Mouse (Mus musculus) thymus, adult 2 months (tissue): Measurements from ENCODE around the gene Ntm. TPM values are rescaled to one million over a fixed set of nuclear protein-coding genes. Genes with fewer than 3 reads are reported as not detected.

Source experiments
- DNase-seq: peaks from one replicate; pipeline ENCODE4 v3.0.0; 2021
- H3K27ac ChIP-seq: fragments of 200-500 bp; 2 replicates; pipeline ENCODE4 v1.5.1; 2012; ENCODE audit warnings: low read length, control low read depth; ENCODE audit not compliant: control insufficient read depth, insufficient read depth
- H3K27me3 ChIP-seq: fragments of 200-500 bp; 2 replicates; pipeline ENCODE4 v1.6.1; 2012; ENCODE audit warnings: mild to moderate bottlenecking, low read length, moderate library complexity, mixed read lengths; ENCODE audit not compliant: control insufficient read depth, insufficient read depth
- H3K36me3 ChIP-seq: fragments of 200-500 bp; 2 replicates; pipeline ENCODE4 v1.6.1; 2012; ENCODE audit warnings: mild to moderate bottlenecking, low read length, moderate library complexity; ENCODE audit not compliant: control insufficient read depth, insufficient read depth
- H3K4me1 ChIP-seq: fragments of 200-500 bp; replicated peaks from 2 replicates; pipeline ENCODE4 v1.6.1; 2012; ENCODE audit warnings: low read length; ENCODE audit not compliant: control insufficient read depth, insufficient read depth
- H3K4me3 ChIP-seq: fragments of 200-500 bp; 2 replicates; pipeline ENCODE4 v1.5.1; 2012; ENCODE audit warnings: mild to moderate bottlenecking, low read length, control low read depth, moderate library complexity; ENCODE audit not compliant: control insufficient read depth, insufficient read depth
- CTCF ChIP-seq: fragments of 200-500 bp; IDR thresholded peaks from 2 replicates; pipeline ENCODE4 v1.5.1; 2012; ENCODE audit warnings: mild to moderate bottlenecking, control low read depth, low read length, moderate library complexity, borderline replicate concordance; ENCODE audit not compliant: control insufficient read depth, poor library complexity, insufficient read depth; ENCODE audit errors: extremely low read depth
- POLR2A ChIP-seq: fragments of 200-500 bp; IDR thresholded peaks from 2 replicates; pipeline ENCODE4 v1.6.1; 2012; ENCODE audit warnings: mild to moderate bottlenecking, low read length, control low read depth, moderate library complexity; ENCODE audit not compliant: control insufficient read depth, poor library complexity, insufficient read depth; ENCODE audit errors: extremely low read depth
- WGBS: fragments of 180-500 bp; shearing (Covaris S2); methylation state at CpG from one replicate; pipeline ENCODE4 v1.1.7; 2018; 5-methylcytosine and 5-hydroxymethylcytosine counted together
- polyA plus RNA-seq: library from polyadenylated mRNA; depleted of rRNA; stranded (reverse); fragments of >200 nt; gene quantifications from 2 replicates; pipeline ENCODE4 v1.2.3, GENCODE M21; 2012

Gene Ntm
- polyA plus RNA-seq, 1 experiment = 0.19 TPM

GRCm38 (mm10) chr9:29431590-29431989, 531.4 kb downstream of the Ntm start:
- H3K27ac ChIP-seq = no peak overlapping the region
- no peak overlapping the region for H3K4me3 ChIP-seq
- H3K27me3 ChIP-seq = no peaks in the 10 kb centered on the region
- no peak for TF ChIP-seq POLR2A
- no peak for TF ChIP-seq CTCF
- no peak for DNase-seq
- WGBS = 84% methylated on average over 9 of the region's 9 CpGs
- H3K4me1 ChIP-seq = no peaks in the 10 kb centered on the region
- no peaks in the 10 kb centered on the region for H3K36me3 ChIP-seq

- Histone ChIP-seq H3K27me3 (no peaks in the 10 kb centered on the region), H3K36me3 (no peaks in the 10 kb centered on the region), H3K27ac (no peak overlapping the region), H3K4me3 (no peak overlapping the region), H3K4me1 (no peaks in the 10 kb centered on the region)
- TF ChIP-seq POLR2A = no peak
- TF ChIP-seq CTCF = no peak
- 80% methylated on average over 3 of the region's 3 CpGs for WGBS
- no peak for DNase-seq
Observed at GRCm38 (mm10) chr9:29430189-29430588, 532.8 kb downstream of the Ntm start.

- Histone ChIP-seq H3K27ac (no peak overlapping the region), H3K36me3 (no peaks in the 10 kb centered on the region), H3K4me1 (no peaks in the 10 kb centered on the region), H3K27me3 (no peaks in the 10 kb centered on the region), H3K4me3 (no peak overlapping the region)
- WGBS = 64% methylated on average over 7 of the region's 7 CpGs
- no peak for DNase-seq
- TF ChIP-seq POLR2A (no peak), CTCF (no peak)
Observed at GRCm38 (mm10) chr9:29428322-29428721, 534.6 kb downstream of the Ntm start.

GRCm38 (mm10) chr9:29426261-29426660, 536.7 kb downstream of the Ntm start:
- TF ChIP-seq CTCF (no peak), POLR2A (no peak)
- no peak for DNase-seq
- Histone ChIP-seq H3K4me1 (no peaks in the 10 kb centered on the region), H3K4me3 (no peak overlapping the region), H3K27ac (no peak overlapping the region), H3K36me3 (no peaks in the 10 kb centered on the region), H3K27me3 (no peaks in the 10 kb centered on the region)
- 83% methylated on average over 2 of the region's 2 CpGs for WGBS

GRCm38 (mm10) chr9:29415578-29415977, 547.4 kb downstream of the Ntm start:
- no peaks in the 10 kb centered on the region for H3K4me1 ChIP-seq
- H3K27me3 ChIP-seq = no peaks in the 10 kb centered on the region; the same call in 1 of the 2 replicates
- no peak for DNase-seq
- TF ChIP-seq CTCF (no peak), POLR2A (no peak)
- WGBS = 79% methylated on average over 2 of the region's 2 CpGs
- H3K36me3 ChIP-seq = no peaks in the 10 kb centered on the region
- H3K27ac ChIP-seq = no peak overlapping the region
- no peak overlapping the region for H3K4me3 ChIP-seq

GRCm38 (mm10) chr9:29413126-29413525, 549.8 kb downstream of the Ntm start:
- no peaks in the 10 kb centered on the region for H3K36me3 ChIP-seq
- no peak for TF ChIP-seq POLR2A
- no peak for TF ChIP-seq CTCF
- H3K4me1 ChIP-seq = no peaks in the 10 kb centered on the region
- no peak overlapping the region for H3K27ac ChIP-seq
- 75% methylated on average over 4 of the region's 4 CpGs for WGBS
- H3K27me3 ChIP-seq = no peaks in the 10 kb centered on the region; the same call in 1 of the 2 replicates
- no peak overlapping the region for H3K4me3 ChIP-seq
- DNase-seq = no peak

- DNase-seq = no peak
- WGBS = 2% methylated on average over 61 of the region's 61 CpGs
Observed at GRCm38 (mm10) chr9:29412181-29412771, 550.7 kb downstream of the Ntm start.

More at GRCm38 (mm10) chr9:29412181-29412771, 550.7 kb downstream of the Ntm start:
- TF ChIP-seq CTCF (no peak), POLR2A (no peak)
- Histone ChIP-seq H3K4me1 (no peaks in the 10 kb centered on the region), H3K27me3 (no peaks in the 10 kb centered on the region; the same call in 1 of the 2 replicates), H3K36me3 (no peaks in the 10 kb centered on the region), H3K27ac (no peak overlapping the region), H3K4me3 (no peak overlapping the region)
